Mouse (Mus musculus): ENCODE measurements at regions not wholly inside any gene's neighbourhood (a gene's known extent, or its start where the extent isn't known, plus 50 kb on each side); places are given as distances from the start of the nearest gene placed in this dataset.

- Histone ChIP-seq H3K36me3 (ENCODE audit: insufficient read depth, low read length) (no peaks in the 10 kb centered on the region), H3K4me2 (ENCODE audit: low read depth, low read length, poor library complexity, severe bottlenecking) (no peak overlapping the region), H3K27me3 (ENCODE audit: insufficient read depth, low read length) (no peaks in the 10 kb centered on the region), H3K9me3 (ENCODE audit: low read length) (no peaks in the 10 kb centered on the region), H3K27ac (ENCODE audit: low read depth, low read length) (no peak overlapping the region), H3K9ac (replicated peaks; ENCODE audit: low read length, poor library complexity, severe bottlenecking) (no peak overlapping the region), H3K4me1 (ENCODE audit: insufficient read depth, low read length) (no peaks in the 10 kb centered on the region), H3K4me3 (ENCODE audit: low read depth, low read length) (no peak overlapping the region)
- no peak for TF ChIP-seq CTCF (IDR thresholded peaks at IDR 0.05)
- WGBS, result 70% methylated on average over 8 of the region's 8 CpGs
- DNase-seq (ENCODE audit: low spot score) (no peak), ATAC-seq (ENCODE audit: low FRiP score) (no peak)
These were observed 77.6 kb upstream of the Bnc2 start for GRCm38 (mm10) chr4:84752613-84753185.

GRCm38 (mm10) chr4:84741301-84741700, 66.2 kb upstream of the Bnc2 start:
- no peaks in the 10 kb centered on the region for H3K9me3 ChIP-seq (ENCODE audit: low read length)
- no peaks in the 10 kb centered on the region for H3K4me1 ChIP-seq (ENCODE audit: insufficient read depth, low read length)
- no peak overlapping the region for H3K27ac ChIP-seq (ENCODE audit: low read depth, low read length)
- no peak overlapping the region for H3K4me3 ChIP-seq (ENCODE audit: low read depth, low read length)
- no peaks in the 10 kb centered on the region for H3K36me3 ChIP-seq (ENCODE audit: insufficient read depth, low read length)
- 49% methylated on average over 2 of the region's 2 CpGs for WGBS
- ATAC-seq (ENCODE audit: low FRiP score), result no peak
- DNase-seq (ENCODE audit: low spot score), result no peak
- no peaks in the 10 kb centered on the region for H3K27me3 ChIP-seq (ENCODE audit: insufficient read depth, low read length)
- H3K9ac ChIP-seq (replicated peaks; ENCODE audit: low read length, poor library complexity, severe bottlenecking), result no peak overlapping the region
- TF ChIP-seq CTCF (IDR thresholded peaks at IDR 0.05), result no peak
- H3K4me2 ChIP-seq (ENCODE audit: low read depth, low read length, poor library complexity, severe bottlenecking), result no peak overlapping the region

GRCm38 (mm10) chr4:84740816-84741215, 65.7 kb upstream of the Bnc2 start:
- no peak for TF ChIP-seq CTCF (IDR thresholded peaks at IDR 0.05)
- ATAC-seq (ENCODE audit: low FRiP score) (no peak), DNase-seq (ENCODE audit: low spot score) (no peak)
- Histone ChIP-seq H3K4me1 (ENCODE audit: insufficient read depth, low read length) (no peaks in the 10 kb centered on the region), H3K4me2 (ENCODE audit: low read depth, low read length, poor library complexity, severe bottlenecking) (no peak overlapping the region), H3K27ac (ENCODE audit: low read depth, low read length) (no peak overlapping the region), H3K9ac (replicated peaks; ENCODE audit: low read length, poor library complexity, severe bottlenecking) (no peak overlapping the region), H3K9me3 (ENCODE audit: low read length) (no peaks in the 10 kb centered on the region), H3K4me3 (ENCODE audit: low read depth, low read length) (no peak overlapping the region), H3K27me3 (ENCODE audit: insufficient read depth, low read length) (no peaks in the 10 kb centered on the region), H3K36me3 (ENCODE audit: insufficient read depth, low read length) (no peaks in the 10 kb centered on the region)
- WGBS, result 81% methylated on average over 3 of the region's 3 CpGs

Measured in midbrain, postnatal 0 days (tissue).